Mouse (Mus musculus) adrenal gland, postnatal 10 days (tissue): ENCODE results near the gene Sytl2. TPM values are rescaled to one million over a fixed set of nuclear protein-coding genes. Genes with fewer than 3 reads are reported as not detected.

ENCODE experiments used
- DNase-seq: peaks from one replicate; pipeline ENCODE4 v3.0.0; 2021; ENCODE audit warnings: mixed read lengths
- total RNA-seq, 2 experiments: library from RNA; stranded (reverse); gene quantifications; 2 replicates each; pipeline ENCODE4 v1.2.3; 2021

Sytl2 gene
- total RNA-seq, 2 experiments from 2014 or later = 7.3 to 13.7 TPM

DNA sequence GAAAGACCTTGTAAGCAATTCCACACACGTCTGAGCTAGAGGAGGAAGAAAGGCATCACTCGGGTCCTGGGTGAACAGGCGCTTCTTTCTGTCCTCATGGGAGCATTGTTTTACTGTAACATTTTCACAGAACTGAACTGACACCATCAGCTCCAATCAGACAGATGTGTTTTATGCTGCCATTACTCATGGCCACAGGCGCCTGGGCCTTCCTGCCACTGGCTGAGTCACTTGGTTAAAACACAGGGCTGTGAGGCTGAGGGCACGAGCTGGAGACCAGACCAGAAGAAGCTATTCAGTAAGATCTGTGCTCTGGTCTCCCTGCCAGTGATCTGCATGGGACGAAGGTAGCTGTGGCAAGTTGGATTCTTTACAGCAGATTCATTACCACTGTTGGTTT lies 6.0 kb downstream of the Sytl2 start:
- no peak for DNase-seq

DNA sequence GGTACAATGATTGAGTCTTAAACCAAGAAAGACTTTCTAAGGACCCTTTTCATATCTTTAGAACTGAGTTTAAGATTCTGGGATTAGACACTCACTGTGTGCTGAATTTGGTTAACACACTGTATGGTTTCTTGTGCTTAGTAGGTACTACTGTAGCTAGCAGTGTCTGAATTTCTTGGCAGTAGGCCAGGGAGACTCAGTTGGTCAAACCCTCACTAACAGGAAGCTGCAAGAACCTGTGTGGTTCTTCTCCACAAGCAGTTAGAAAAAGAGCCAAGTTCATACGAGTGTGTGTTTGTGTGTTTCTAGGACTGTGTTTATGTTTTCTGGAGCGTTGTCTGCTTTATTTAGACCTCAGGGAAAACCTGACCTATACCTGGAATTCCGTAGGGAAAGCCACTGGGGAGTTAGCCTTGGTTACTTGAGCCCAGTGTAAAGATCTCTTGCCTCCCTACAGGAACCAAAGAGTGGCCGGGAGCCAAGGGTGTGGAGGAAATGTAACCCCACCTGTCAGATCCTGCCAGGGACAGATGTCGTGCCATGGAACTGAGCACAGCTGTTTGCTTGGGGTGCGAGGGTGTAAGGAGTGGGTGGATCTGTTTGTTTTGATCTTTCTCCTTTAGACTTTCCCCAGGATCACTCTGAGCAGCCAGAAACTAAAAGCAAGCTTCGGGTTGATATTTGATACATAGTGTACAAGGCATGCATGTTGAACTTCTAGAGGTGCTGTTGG lies 10.3 kb downstream of the Sytl2 start:
- DNase-seq = no peak

DNA sequence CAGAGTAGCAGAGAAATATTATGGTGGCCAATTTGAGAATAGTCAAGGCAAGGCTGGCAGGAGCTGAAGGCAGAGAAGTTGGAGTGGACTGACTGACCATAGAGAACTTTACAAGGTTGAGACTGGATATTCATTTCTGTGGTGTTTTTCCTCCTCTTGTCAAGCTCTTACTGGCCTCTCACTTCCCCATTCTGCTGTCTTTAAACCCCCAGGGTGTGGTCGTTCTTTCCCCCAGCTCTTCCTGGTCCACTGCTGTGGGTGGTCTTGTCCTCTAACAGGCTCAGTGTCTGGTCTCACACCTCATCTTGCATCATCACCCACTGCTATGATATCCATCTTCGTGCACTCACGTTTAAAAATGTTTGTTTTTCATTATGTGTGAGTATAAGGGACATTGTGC lies 11.4 kb downstream of the Sytl2 start:
- DNase-seq = no peak

DNA sequence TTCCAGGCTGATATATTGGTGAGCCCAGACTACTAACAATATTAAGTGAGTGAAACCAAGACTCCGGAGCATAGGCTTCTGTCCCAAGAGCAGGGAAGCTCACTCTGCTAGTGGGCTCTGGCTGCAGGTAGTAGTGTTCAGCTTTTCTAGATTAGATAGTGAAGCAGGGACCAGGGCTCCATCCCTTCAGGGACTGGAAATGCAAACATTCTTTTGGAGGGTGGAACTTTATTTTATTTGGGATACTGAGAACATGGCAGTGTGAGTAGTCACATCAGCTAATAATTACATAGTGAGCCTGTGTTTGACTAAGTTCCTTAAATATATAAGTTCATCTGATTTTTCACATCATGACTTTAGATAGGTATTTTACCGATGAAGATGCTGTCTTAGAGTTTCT lies 14.8 kb downstream of the Sytl2 start:
- no peak for DNase-seq

DNA sequence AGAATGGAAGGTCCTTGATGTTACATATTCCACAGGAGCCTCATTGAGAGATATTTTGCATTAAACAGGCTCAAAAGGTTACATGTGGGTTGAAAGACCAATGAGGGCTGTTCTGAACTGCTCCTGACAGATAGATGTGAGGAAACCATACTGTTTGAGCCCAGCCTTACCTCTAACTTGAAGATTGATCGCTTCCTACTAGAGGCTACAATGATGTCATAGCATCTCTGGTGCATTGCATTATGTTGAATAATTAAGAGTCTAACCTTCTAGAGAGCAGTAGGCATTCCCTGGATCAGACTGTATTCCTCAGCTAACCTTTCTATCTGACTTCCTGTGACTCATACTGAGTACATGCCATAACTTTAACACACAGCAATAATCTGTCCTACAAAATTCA lies 17.4 kb downstream of the Sytl2 start:
- no peak for DNase-seq

DNA sequence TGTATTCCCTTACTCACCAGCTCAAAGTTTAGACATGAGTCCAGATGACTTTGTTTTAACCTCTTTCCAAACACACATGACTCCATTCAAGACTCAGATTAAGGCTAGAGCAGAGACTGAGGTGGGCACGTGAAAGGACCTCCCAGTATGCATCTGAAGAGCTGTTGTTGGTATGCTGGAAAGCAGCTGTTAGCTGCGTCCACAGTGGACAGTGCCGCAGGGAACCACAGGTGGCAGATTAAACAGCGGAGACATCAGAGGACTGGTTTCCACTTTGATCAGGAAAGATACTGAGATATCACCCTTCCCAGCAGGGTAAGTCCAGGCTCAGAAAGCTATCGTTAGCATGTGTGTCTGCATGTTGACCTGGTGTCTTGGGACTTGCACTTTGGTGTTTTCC lies 18.1 kb downstream of the Sytl2 start:
- DNase-seq = no peak

DNA sequence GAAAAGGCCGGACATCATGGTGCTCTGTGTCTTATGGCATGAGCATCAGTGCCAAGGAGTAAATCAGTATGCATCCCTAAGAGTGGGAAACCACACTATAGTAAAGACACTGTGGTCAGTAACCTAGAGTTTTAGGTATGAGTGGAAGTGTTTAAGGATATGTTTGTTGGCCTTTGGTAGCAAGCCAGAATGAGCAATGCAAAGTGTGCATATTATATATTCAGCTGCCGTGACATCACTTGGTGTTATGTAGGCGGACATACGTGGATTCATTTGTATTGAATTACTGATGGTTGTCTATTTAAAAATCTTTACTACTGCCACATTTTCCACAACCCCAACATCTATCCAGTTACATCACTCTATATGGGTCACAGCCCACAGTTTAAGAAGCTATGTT lies 23.1 kb downstream of the Sytl2 start:
- DNase-seq = no peak

DNA sequence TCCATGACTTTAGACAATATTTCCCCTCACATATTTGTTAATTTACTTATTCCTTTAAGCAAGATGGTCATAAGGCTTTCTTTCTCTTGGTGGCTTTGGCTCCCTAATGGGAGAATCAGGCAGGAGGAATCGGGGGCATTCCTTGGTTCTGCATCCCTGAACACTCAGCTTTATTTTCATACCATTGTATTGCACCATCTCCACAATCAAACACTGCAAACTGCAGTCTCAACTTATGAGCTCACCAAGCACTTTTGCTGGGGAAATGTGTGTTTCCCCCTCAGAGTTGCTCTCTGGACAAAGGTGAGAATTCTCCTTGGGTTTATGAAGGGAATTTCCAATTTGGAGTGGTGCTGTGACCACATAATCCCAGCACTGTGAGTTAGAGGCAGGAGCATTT lies 28.1 kb downstream of the Sytl2 start:
- no peak for DNase-seq

DNA sequence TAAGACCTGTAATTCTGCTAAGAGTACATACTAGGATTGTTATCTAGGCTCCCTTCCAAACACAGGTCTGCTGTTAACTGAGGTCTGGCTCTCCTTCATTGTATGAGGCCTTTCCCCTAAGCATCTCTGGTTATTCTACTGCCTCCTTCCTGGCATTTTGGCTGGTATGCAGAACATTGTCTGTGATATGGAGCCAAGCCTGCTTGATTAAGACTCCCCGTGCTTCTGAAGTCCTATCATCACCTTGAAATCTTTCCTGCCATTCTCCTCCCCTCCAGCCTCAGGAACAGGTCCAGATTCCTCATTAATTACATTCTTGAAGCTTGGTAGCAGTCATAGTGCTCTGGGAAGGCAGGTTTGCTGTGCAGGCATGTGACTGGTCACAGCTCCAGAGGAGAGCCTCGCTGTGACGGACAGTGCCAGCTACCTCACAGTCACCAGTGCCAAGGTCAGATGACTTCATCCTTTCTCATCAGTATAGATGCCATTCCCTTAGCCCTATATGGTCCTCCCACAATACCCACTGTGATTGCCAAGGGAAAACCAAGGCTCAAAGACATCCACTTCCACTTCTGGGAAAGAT lies 30.5 kb downstream of the Sytl2 start:
- peak; percentile 29 for DNase-seq

DNA sequence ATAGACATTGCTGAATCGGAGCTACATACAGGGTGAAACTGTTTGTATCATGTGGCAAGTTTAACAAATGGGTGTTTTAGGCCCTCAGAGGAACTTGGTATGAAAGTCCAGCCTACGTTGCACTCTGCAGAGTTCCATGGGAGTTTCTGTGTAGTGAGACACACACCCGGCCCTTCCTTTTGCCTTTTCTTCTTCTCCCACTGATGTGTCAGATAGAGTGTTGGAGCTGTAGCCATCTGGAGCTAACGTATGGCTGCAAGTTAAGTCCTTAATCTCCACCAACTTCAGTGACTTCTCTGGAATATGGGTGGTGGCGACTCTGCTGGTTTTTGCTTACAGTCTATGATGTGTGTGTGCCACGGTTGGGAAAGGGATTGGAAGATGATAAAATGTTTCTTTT lies 32.3 kb downstream of the Sytl2 start:
- no peak for DNase-seq

DNA sequence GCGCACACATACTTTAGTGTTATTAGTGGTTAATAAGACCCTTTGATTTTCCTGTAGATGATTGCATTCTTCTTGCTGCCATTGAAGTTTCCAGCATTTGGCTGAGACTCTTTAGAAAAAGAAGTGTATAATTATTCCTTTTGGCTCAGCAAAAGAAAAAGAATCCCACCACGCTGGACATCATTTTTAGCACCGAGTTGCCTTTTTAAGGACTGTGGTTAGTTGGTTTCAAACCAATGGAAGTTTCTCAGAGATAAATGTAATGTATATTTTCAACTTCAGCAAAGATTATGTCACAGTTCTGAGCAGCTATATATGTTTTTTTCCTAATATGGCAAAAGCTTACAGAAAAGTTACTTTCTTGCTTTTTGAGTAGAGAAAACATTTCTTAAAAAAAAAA lies 32.8 kb downstream of the Sytl2 start:
- DNase-seq = no peak

DNA sequence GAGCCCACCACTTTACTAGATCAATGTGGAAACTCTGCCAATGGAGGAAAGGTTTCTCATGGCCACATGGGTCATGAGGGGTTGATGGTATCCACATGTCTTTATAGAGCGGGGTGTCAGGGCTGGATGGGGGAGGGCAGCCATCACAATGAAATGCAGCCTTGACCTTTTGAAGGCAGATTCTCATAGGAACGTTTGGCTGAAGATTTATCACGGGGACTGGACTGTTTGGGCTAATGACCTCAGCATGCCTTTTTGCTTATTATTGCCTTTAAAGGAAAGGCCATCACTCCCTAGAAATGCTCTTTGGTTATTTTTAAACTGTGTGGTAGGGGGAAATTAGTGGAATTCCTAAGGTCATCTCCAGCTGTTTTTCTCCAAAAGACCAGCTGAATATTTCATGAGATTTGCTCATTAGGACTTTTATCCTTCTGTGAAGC lies 33.7 kb downstream of the Sytl2 start:
- peak; percentile 27 for DNase-seq

DNA sequence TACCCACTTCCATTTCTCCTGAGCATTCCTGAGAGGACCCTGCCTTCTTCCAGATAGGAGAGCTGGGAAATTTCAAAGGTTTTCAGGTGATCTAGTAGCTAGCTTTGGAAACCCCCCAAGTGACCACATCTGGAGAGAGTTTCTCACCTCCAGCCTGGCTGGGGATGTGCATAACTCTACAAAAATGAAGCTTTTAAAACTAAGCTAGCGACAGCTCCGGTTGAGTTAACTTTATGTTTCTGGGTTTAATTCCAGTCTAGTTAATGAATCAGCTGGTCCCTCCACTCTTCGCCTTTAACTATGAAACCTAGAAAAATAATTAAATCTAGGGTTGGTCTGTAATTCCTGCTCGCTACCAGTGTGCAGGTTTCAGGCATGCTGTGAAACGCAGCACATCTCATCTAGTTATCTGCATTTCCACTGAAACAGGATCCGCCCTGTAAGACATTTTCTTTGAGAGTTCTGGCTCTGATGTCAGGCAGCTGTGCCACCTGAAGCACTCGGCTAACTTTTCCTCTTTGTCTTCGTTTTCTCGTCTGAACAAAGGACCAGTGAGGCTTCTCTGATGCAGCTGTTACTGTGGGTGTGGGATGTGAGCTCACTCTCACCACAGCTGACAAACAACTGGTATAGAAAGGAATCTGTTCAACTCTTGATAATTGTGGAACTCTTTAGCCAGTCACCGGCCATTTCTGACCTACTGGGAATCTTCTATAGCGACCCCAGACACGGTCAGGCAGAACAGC lies 39.3 kb downstream of the Sytl2 start:
- no peak for DNase-seq

DNA sequence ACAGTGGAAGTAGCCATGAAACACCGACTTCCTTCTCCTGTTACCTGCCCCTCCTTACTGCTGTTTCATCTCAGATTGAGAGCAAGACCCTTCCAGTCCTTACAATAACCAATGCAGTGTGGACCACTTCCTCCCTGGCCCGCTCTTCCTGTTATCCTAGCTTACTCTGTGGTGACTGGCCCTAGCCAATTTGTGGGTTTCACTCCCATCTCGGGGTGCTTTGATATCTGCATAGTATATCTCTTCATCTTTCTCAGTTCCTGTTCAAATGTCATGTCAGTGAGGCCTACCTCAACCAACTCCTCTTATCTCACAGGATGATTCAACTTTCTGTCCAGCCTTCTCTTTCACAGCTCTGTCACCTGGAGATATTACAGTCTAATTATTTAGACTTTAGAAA lies 42.9 kb downstream of the Sytl2 start:
- no peak for DNase-seq

DNA sequence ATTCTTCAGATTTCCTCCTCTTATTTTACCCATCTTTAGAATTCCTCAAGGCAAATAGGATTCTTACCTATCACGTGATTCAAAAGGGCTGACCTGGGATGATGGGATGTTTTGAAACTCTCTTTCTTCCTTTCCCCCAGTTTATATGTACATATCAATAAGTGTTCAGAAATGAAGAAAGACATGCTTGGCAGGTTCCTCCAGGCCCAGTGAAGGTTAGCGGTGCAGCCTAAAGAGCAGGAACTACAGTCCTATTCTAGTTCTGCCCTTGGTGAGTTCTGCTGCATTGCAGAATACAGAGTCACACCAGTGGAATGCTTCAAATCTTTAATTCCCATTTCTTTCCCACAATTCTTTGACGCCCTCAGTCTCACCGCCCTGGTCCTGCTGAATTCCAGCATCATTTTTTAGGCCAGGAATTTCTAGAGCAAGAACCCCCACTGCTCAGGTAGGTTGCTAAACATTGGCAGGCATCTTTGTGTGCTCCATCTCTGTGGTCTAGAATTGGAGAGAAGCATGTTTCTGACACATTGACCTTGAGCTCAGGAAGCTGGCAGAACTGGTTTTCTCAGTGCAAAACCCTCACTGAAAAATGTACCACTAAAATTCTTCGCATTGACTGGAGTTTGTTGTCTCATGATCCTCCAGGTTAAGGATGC lies 45.9 kb downstream of the Sytl2 start:
- DNase-seq = no peak

DNA sequence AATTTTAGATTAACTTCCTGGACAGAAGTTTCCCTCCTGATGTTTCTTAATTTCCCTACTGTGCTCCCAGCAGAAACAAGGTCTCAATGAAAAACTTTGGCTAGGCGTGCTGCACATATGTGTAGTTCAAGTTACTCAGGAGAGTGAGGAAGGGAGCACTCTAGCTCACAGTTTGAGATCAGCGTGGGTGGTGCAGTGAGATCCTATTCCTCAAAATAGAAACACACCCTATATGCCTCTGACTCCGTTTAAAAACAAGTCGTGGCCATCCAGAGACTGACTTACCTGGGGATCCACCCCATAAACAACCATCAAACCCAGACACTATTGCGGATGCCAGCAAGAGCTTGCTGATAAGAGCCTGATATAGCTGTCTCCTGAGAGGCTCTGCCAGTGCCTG lies 47.0 kb downstream of the Sytl2 start:
- DNase-seq = no peak

DNA sequence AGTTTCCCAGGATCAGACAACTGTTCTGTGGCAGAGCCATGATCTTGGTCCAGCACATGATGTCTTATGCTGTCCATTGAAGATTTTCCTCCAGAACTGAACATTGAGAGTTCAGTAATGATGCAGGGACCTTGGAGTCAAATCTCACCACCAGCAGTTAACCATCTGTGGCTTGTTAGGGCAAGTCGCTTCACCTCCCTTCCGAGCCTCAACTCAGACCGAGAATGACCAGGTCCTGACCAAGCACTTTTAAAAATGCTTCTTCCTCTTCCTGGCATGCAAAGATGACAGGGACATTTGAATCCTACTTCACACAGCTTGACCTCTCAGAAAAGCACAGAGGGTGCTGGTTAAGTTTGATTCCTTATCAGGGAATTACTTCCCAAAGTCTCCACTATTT lies 50.1 kb downstream of the Sytl2 start:
- no peak for DNase-seq

DNA sequence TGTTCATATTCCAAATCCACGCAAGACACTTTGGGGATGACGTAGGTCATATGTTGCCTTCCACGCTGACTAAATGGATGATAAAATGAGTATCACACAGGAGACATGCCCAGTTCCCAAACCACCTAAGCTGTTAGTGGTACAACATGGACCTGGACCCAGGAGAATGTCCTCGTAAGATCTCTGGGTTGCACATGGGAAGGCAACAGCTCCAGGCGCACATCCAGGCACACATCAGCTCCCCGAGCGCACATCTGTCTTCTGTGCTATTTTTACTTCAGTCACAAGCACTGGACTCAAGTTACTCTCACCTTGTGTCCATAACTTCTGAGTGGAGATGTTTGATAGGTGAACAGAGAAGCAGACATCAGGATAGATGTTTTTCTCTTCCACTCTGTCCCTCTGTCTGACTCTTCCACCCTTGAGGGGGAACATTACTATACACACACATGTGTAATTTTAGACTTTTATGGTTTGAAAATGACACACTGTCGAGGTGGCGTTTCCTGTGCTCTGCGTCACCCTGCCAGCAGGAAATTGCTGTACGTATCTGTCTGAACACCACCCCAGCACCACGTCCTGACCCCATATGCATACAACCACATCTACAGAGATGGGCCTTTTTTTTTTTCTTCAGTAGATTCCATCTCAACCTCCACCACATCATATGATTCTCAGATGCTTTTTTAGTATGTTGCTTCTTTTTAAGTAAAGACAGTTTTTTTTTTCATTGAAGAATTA lies 51.6 kb downstream of the Sytl2 start:
- DNase-seq = no peak

DNA sequence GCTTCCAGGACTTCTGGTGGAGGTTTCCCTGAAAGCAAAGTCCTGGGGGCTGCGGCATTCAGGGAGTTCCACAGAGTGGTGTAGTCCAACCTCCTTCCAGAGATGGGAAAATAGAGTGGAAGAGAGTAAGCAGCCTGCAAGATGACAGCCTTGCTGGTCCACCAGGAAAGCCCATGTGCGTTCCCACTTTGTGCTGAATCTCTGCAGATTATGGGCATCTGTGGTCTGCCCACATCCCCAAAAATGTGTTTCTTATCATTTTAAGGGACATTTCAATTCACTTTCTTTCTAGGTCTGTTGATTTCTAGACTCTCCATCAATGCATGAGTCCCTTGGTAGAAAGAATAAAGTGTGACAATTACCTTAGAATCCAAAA lies 52.2 kb downstream of the Sytl2 start:
- no peak for DNase-seq

DNA sequence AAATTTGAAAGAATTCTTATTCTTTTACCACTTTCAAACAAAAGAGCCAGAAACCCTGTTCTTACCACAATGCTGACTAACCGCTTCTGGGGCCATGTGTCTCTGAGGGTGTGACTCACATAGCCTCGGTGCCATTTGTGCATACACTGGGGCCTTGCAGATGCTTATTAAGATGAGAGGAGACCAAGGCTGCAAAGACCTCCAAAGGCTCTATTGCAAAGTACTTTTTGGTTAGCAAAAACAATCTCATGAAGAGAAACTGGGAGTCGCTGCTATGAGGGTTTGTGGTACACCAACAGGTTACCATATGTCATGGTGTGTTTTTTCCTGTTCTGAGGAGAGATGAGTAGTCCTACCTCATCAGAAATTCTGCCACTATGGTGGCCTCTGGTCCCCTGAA lies 53.4 kb downstream of the Sytl2 start:
- peak; percentile 24 for DNase-seq

DNA sequence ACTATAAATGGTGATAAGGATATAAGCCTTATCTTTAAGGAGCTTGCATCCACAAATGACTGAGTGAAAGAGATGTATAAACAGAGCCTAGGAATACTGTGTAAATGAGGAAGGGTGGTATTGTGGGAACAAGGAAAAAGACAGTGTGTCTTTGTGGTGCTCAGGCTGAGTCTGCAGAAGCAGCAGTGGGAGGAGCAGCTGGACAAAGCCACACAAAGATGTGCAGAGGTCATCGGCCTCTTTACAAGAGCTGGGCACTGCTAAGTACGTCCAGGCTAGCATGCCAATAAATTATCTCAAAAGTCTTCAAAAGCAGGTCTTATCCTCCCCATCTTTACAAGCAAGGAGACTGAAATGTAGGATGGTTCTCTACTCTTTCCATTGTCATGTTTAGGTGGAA lies 53.9 kb downstream of the Sytl2 start:
- no peak for DNase-seq

DNA sequence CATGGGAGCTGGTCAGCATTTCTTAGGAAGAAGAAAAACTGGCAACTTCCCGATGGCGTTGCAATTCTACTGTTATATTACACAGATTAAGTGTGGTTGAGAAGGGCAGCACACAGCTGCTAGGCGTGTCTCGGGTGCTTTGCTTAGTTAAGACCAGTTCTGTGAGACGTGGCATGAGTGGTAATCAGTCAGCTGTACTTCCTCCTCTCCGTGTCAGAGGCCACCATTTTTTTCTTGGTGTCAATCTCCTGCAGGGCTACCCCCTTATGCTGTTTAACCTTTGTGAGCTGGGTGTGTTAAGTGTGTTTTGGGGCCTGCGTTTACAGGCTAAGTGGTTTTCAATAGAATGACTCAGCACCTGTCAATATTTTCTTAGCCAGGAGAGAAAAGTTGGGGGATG lies 60.7 kb downstream of the Sytl2 start:
- DNase-seq = no peak
